Mouse (Mus musculus): ENCODE results near the gene Tmem109. TPM values are rescaled to one million over a fixed set of nuclear protein-coding genes. Genes with fewer than 3 reads are reported as not detected.
A peak's percentile ranks its signal among the peaks of the same experiment; 100 is the strongest.

The Tmem109 gene
- total RNA-seq, 4 experiments from 2014 or later = 228 to 296 (median 253) TPM

DNA sequence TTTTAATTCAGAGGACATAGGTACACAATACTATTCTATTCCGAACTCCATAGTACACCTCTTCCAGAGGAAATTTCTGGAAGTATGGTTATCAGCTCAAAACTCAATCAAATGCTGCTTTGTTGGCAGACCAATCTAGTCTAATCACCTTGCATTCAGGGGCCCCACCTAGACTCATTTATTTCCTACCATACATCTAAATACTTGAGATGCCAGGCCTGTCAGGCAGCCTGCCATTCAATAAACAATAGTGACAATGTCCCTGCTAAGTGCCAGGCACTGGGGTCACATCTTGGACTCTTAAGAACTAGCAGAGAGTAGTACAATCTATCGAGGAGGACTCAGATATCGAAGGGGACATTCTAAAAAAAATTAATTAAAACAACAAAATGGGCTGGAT lies 10.4 kb upstream of the Tmem109 start:
- DNase-seq (ENCODE audit: low spot score in 2 of 2) = no peak

- peak; percentile 20 to 69 for DNase-seq (ENCODE audit: low spot score in 2 of 2)
Measured at GRCm38 (mm10) chr19:10880975-10881425, 801 bp downstream of the Tmem109 start.

DNA sequence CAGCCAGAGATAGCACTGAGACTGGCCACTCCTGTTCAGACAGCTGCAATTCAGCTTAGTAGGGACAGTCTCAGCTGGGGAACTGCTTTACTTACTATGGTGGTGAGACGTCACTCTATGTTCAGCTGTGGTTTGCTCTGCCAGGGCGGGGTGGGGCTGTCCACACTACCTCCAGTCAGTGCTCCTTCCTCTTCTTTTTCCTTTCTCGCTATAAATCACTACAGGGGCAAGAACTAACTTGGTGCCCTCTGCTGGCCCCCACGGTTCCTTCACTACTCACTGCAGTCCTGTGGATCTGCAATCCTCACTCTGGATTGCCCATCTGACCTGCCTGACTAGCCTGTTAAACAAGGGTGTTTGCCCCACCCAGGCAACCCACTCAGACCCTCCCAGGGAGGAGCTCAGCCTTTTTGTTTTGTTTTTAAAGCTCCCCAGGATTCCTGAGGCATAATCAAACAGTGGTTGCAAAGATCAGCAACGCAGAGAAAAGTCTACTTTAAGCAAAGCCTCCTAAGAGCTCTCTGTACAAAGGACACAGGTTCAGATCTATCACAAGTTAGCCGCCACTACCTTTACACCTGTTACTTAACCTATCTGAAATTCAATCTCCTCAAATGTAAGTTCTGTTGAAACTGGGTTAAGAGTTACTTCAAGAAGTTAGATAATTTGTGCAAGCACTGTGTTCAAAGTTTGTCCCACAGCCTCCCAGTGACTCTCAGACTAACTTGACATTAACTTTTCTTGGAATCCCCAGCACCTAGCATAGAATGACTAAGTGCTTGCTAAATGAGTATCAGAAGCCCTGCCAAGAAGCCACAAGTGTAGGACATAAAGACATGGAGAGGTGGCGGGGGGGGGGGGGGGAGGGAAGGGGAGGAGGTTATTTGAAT lies 1.5 kb downstream of the Tmem109 start:
- peak; percentile 67 to 73 for DNase-seq (ENCODE audit: low spot score in 2 of 2)

GRCm38 (mm10) chr19:10878201-10878837 lies 3.5 kb downstream of the Tmem109 start:
- no peak for DNase-seq (ENCODE audit: low spot score in 2 of 2)

DNA sequence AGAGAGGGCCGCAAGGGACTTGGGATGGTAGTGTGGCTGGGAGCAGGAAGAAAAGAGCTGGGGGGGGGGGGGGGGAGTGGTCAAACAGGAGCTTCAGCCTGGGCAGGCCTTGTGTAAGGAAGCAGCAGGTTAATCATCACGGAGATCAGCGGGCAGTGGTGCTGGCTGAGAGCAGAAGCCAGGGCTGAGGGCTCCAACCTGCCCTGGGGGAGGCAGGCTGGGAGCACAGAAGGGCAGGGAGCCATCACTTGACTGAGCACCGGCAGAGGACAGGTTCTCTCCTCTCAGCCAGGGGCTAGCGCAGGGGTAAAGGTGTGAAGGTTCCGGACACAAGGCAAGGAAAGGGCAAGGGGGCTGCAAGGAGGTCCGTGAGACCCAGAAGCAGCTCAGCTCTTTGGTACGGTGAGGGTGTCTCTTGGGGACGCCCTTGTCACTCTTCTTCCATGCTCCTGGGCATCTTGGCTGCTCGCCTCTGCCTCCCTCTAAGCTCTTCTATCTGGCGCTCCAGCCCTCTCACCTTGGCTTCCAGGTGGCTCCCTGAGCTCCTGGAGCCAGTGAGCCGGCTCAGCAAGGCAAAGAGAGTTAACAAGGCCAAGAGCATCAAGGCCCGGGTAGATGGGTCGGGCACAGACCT lies 10.4 kb downstream of the Tmem109 start:
- no peak for DNase-seq (ENCODE audit: low spot score in 2 of 2)

DNA sequence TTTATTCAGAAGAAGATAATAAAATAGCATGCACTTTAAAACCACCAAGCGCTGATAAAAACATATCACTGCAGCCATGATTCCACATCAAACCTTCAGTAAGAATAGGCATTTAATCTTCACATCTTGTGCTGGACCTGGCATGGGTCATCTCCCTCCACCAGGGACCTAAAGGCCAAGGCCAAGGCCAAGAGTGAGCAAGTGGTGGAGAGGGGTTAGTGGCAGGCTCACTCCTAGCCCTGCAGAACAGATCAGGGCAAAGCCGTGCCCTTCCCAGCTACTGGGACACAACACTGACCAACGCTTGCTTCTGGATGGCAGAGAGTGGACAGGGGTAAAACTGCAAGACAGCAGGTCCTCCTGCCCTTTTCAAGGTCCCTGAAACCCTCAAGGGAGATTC lies 11.1 kb downstream of the Tmem109 start:
- no peak for DNase-seq (ENCODE audit: low spot score in 2 of 2)

GRCm38 (mm10) chr19:10869886-10870527 lies 11.8 kb downstream of the Tmem109 start, which contains the start of gene Tmem132a:
Gene Tmem132a (minus strand): TSS chr19:10869940.
- DNase-seq (ENCODE audit: low spot score in 2 of 2) = no peak

DNA sequence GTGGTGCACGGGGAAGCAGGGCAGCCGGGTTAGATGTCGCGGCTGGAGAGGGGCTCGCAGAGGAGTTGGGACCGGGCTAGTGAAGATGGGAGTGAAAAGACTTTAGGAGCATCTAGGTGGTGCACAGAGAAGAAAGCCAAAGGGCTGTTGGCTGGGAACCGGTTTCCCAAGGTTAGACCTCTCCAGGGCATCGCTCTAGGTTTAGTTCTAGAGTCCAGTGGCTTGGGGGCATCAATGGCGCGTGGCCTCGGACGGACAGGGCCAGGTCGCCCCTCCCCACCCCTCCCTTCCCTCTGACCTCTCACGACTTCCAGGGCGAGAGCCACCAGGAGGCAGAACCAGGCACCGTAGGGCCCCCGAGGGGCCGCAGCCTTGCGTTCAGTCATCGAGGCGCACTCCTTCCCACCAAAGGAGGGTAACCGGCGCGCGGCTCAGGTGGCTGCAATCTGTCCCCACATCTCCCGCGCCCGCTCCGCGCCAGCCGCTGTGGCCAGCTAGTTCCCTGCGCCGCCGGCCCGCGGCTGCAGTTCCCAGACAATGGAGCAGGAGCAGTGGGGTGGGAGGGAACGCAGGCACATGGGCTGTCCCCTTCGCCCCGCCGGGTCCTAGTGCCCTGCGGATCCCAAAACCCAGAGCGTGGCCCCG lies 12.4 kb downstream of the Tmem109 start:
- DNase-seq (ENCODE audit: low spot score in 2 of 2) = peak; percentile 39 to 52

DNA sequence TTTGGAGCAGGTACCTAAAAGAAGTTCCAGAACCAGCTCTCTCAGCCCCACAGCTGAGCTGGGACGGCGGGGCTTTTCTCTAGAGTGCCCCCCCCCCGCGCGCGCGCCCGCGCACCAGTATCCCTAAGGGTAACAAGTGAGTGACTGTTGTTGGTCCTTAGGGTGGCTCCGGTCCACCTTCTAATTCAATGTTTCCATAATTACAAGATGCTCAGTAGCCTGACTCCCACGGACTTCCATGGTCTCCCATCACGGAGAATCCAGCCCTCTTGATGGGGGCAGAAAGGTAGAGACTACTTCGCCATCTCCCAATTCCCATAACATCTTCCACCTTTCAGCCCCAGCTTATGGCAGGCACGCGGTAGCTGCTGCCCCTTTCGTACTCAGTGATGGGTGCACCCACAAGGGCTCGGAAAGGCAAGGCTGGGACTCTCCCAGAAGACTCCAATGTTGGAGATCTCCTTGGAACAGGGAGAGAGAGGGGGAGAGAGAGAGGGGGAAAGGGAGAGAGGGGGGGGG lies 13.1 kb downstream of the Tmem109 start:
- no peak for DNase-seq (ENCODE audit: low spot score in 2 of 2)

DNA sequence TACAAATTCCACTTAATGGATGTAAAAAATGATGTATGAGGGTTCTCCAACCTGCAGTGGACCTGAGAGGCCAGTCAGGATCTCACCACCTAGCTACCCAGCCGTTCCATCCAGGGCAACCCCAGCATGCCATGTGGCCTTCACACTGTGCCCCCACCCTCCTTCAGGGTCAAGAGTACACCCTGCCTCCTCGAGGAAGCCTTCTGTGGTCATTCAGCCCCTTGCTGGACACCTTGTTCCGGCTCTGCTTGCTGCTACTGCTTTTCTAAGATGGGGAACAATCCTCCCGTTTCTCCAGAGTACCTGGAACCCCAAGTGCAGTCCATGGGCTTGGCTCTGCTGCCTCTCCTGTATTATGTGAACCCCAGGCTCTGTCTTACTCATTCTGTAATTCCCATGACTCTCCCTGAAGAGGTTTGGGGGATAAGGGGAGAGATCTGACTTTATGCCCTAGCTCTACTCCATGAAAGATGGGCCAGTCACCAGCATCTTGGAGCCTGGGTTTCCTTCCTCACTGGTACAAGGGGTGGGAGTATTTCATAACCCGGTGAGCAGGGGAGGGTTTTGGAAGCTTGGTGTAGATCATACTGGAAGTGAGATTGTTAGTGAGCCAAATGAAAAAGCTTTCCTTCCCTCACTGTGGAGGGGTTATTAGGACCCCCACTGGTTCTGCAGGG lies 13.7 kb downstream of the Tmem109 start:
- no peak for DNase-seq (ENCODE audit: low spot score in 2 of 2)

DNA sequence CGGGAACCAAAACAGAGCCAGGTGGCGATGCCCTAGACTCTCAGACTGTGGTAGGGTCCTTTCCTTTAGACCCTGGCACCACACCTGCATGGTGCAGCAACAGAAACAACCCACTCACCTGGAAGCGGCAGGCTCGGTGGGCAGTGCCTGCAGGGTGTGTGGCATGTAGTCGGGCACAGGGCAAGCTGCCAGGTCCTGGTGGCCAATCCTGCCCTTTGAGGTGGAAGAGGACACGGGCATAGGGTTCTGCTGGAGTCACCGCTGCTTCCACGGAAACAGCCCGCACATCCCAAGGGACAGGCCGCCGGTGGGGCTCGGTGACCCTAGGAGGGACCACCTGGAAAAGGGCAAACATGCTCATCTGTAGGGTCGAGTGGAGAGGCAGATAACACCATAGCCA lies 15.4 kb downstream of the Tmem109 start:
- no peak for DNase-seq (ENCODE audit: low spot score in 2 of 2)

DNA sequence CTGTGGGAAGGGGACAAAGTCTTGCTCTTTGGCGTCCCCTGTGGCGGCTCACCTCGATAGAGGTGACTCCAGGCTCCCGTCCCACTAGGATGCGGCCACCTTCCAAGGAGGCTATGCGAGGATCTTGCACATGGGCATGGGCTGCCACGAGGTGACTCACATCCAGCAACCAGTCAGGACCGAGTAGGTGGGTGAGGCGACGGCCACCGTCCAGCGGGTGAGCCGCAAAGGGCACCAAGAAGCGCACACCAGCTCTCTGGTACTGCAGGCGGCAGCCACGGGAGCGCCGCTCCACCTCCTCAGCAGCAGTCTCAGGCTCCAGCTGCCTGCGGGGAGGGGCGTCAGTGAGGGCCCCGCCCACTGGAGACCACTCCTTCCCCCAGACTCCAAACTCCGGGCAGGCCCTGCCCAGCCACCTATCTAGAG lies 21.7 kb downstream of the Tmem109 start:
- no peak for DNase-seq (ENCODE audit: low spot score in 2 of 2)

DNA sequence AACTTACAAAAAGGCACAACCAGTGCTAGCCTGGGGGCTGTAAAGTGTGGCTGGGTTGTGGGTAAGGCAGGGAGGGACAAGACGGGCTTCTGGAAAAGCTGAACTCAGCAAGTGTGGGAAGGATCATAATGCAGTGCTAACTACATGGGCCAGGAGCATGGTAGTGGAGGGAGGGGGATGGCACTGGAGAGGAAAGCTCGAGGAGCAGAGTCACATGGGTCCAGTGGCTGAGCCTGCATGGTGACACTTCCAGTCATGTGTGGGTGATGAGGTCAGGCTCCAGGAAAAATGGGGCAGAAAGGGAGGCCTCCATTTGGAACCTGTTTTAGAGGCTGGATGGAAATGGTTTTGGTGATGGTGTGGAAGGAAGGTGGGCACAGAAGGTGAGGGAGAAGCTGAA lies 25.3 kb downstream of the Tmem109 start:
- no peak for DNase-seq (ENCODE audit: low spot score in 2 of 2)

DNA sequence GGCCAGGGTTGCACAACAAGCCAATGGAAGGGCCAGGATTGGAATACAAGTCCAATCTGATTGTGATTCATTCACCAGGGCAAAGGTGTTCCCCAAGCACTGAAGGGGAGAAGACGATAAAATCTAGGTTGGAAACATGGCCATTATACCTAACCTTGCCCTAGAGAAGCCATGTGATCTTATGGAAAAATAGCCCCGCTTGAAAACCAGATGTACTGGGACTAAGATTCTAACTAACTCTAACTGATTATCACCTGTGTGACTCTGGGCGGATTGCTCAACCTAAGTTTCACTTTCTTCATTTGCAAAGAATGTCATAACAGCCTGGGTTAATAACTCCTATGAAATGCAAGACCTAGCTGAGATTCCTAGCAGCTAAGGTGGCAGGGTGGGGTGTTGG lies 26.4 kb downstream of the Tmem109 start:
- DNase-seq (ENCODE audit: low spot score in 2 of 2) = no peak

- DNase-seq (ENCODE audit: low spot score in 2 of 2) = no peak
Measured at GRCm38 (mm10) chr19:10847311-10848087, 34.3 kb downstream of the Tmem109 start.

DNA sequence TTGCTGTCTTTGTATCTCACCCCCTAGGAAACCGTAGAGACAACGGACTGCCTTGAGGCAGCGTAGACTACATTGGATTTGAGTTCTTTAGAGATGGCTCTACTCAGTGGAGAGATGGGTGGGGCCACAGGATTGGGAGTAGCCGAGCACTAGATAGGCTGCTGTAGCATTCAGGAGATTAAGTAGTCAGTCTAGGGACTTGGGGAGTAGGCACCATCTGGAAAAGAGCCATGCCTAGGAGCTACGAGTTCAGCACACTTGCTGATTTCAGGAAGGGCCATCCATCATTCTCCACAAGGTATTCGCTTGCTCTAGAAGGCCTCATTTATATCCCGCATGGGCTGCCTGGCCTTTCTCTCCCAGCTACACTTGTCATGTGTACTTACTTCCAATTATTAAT lies 35.7 kb downstream of the Tmem109 start:
- DNase-seq (ENCODE audit: low spot score in 2 of 2) = no peak

GRCm38 (mm10) chr19:10845454-10845853 lies 36.3 kb downstream of the Tmem109 start:
- DNase-seq (ENCODE audit: low spot score in 2 of 2) = no peak

DNA sequence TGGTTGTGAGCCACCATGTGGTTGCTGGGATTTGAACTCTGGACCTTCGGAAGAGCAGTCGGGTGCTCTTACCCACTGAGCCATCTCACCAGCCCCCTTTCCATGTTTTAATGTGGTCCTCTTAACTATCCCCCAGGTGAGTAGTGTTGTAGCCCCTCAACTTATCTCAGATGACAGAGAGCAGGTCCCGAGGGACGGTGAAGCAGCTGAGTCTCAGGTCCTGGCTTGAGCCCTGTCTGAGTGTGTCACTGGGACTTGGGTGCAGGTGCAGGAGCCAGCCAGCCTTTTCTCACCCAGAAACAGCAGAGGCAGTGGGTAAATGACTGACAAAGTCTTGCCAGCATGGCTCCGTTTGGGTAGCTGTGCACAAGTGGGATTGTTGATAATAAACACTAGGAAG lies 37.6 kb downstream of the Tmem109 start:
- DNase-seq (ENCODE audit: low spot score in 2 of 2) = no peak

DNA sequence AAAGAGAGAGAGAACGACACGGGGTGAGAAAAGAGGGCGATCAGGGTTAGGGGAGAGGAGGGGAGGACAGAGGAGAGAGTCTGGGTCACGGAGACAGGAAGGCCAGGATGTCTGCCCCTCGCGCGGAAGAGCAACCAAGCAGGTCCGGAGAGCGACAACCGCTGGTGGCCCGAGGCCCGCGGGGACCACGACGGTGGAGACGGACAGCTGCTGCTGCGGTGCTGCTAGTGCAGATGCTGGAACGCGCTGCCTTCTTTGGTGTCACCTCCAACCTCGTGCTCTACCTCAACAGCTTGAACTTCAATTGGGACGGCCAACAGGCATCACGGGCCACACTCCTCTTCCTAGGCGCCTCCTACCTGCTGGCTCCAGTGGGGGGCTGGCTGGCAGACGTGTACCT lies 38.9 kb downstream of the Tmem109 start:
- DNase-seq (ENCODE audit: low spot score in 2 of 2) = no peak

Data from gastrocnemius, adult 8-10 months (tissue).